Mouse (Mus musculus) heart, embryonic 14.5 days (tissue): Measurements from ENCODE around the gene Angpt4. TPM values are rescaled to one million over a fixed set of nuclear protein-coding genes. Genes with fewer than 3 reads are reported as not detected.

Experiments
- ATAC-seq: fragments of 200-750 bp; cut with Nextera tagmentation; 2 replicates; pipeline ENCODE4 v1.8.0; 2017; ENCODE audit warnings: low read depth, moderate TSS enrichment; ENCODE audit not compliant: insufficient number of reproducible peaks, insufficient read depth, low FRiP score
- H3K27ac ChIP-seq, 2 experiments: fragments of 200-500 bp in 1 of 2; fragments of 300-500 bp in 1 of 2; sonication (generic) in 1 of 2; replicated peaks in 1 of 2; 2 replicates each; pipeline ENCODE4 v1.5.1; 2012 to 2014; ENCODE audit warnings: low read depth in 2 of 2, low read length in 2 of 2, control low read depth in 1 of 2, mild to moderate bottlenecking in 1 of 2, mixed read lengths in 1 of 2; ENCODE audit not compliant: control insufficient read depth in 1 of 2, insufficient read depth in 1 of 2
- H3K27me3 ChIP-seq: fragments of 300-500 bp; sonication (generic); 2 replicates; pipeline ENCODE4 v1.6.1; 2014; ENCODE audit warnings: mild to moderate bottlenecking, low read length, control low read depth; ENCODE audit not compliant: control insufficient read depth, insufficient read depth
- H3K36me3 ChIP-seq: fragments of 300-500 bp; sonication (generic); 2 replicates; pipeline ENCODE4 v1.6.1; 2014; ENCODE audit warnings: mild to moderate bottlenecking, control low read depth, low read length, mixed read lengths; ENCODE audit not compliant: control insufficient read depth, insufficient read depth
- H3K4me1 ChIP-seq, 2 experiments: fragments of 200-500 bp in 1 of 2; fragments of 300-500 bp in 1 of 2; sonication (generic) in 1 of 2; 2 replicates each; pipeline ENCODE4 v1.6.1; 2012 to 2014; ENCODE audit warnings: low read length in 2 of 2, control low read depth in 1 of 2, mixed read lengths in 1 of 2; ENCODE audit not compliant: control insufficient read depth in 2 of 2, insufficient read depth in 2 of 2
- H3K4me2 ChIP-seq: fragments of 300-500 bp; sonication (generic); 2 replicates; pipeline ENCODE4 v1.6.1; 2014; ENCODE audit warnings: mild to moderate bottlenecking, low read length
- H3K4me3 ChIP-seq, 2 experiments: fragments of 200-500 bp in 1 of 2; fragments of 300-500 bp in 1 of 2; sonication (generic) in 1 of 2; 2 replicates each; pipeline ENCODE4 v1.5.1; 2012 to 2014; ENCODE audit warnings: low read length in 2 of 2, mild to moderate bottlenecking in 2 of 2, control low read depth in 1 of 2, low read depth in 1 of 2, moderate library complexity in 1 of 2; ENCODE audit not compliant: control insufficient read depth in 1 of 2, insufficient read depth in 1 of 2
- H3K9ac ChIP-seq: fragments of 300-500 bp; sonication (generic); 2 replicates; pipeline ENCODE4 v1.6.1; 2014; ENCODE audit warnings: mild to moderate bottlenecking, low read length
- H3K9me3 ChIP-seq: fragments of 300-500 bp; sonication (generic); 2 replicates; pipeline ENCODE4 v1.6.1; 2016; ENCODE audit warnings: low read length, control low read depth; ENCODE audit not compliant: control insufficient read depth
- WGBS: fragments of 180-500 bp; shearing (Covaris S2); extraction: QIAGEN DNeasy Blood & Tissue Kit; methylation state at CpG from one replicate; pipeline ENCODE4 v1.1.7; 2014; 5-methylcytosine and 5-hydroxymethylcytosine counted together
- polyA plus RNA-seq: library from polyadenylated mRNA; unstranded; fragments of >200 nt; fragmentation: Nextera tagmentation; extraction: Ambion mirVana; gene quantifications from 2 replicates; pipeline ENCODE4 v1.2.1, GENCODE M21; 2014

Angpt4 gene
- polyA plus RNA-seq, 1 experiment from 2014 or later = 0.32 TPM

DNA sequence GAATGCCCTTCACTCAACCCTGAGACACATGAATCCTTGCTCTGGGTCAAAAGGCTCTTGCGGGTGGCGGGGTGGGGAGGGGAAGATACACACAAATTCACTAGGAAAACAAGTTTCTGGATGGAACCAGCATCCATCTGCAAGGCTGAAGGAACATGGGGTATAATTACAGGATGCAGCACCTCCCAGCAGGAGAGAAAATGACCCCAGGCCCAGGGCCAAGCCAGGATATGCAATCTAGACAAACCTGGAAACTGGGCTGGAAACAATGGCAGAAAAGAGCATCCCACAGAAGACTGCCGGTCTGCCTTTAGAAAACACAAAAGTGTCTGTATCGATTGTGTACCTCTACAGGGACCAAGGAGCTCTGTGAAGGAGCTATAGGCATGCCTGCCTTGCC, 7.1 kb upstream of the Angpt4 start:
- Histone ChIP-seq H3K36me3 (no peaks in the 10 kb centered on the region), H3K9ac (no peak overlapping the region), H3K4me3 (no peak overlapping the region), H3K27me3 (no peaks in the 10 kb centered on the region), H3K9me3 (no peaks in the 10 kb centered on the region), H3K4me2 (no peak overlapping the region), H3K27ac (no peak overlapping the region), H3K4me1 (no peaks in the 10 kb centered on the region)
- WGBS = 65% methylated on average over 4 of the region's 4 CpGs
- ATAC-seq = no peak

DNA sequence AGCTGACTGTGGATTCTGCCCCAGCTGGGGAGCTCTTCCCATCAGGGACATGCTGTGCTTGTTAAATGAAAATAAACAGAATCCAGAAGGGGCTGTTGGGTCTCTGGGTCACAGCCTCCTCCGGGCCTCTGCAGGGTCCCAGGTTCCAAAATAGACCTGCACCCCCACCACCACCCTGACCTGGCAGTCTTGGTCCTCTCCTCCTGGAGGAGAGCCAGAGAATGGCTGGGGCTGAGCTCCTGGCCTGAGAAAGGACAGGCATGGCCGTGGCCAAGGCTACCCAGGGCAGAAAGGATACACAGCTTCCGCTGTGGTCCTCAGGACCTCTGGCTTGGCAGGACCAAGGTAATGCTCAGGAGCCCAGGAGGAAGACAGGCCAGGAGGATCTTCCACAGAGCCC, 6.4 kb upstream of the Angpt4 start:
- Histone ChIP-seq H3K4me3 (no peak overlapping the region), H3K4me2 (no peak overlapping the region), H3K9ac (no peak overlapping the region), H3K4me1 (no peaks in the 10 kb centered on the region), H3K27me3 (no peaks in the 10 kb centered on the region), H3K9me3 (no peaks in the 10 kb centered on the region), H3K36me3 (no peaks in the 10 kb centered on the region), H3K27ac (no peak overlapping the region)
- ATAC-seq = no peak
- 35% methylated on average over 3 of the region's 3 CpGs for WGBS

DNA sequence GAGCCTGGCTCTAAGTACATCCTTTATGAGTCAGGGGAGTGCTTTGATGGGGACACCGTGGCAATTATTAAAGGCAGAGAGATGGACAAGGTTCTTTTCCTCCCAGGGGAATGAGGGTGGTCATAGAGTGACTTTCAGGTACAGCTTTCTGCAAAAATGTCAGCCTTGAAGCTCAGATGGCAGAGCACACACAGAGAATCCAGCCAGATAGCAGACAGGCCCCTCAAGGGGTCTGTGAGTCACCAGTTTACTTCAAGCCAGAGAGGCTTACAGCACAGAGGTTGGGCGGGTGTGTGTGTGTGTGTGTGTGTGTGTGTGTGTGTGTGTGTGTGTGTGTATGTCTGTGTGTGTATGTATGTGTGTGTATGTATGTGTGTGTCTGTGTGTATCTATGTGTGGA, 4.0 kb upstream of the Angpt4 start:
- Histone ChIP-seq H3K9ac (no peak overlapping the region), H3K27me3 (no peaks in the 10 kb centered on the region), H3K4me1 (peaks cover 11 to 12% of the 10 kb centered on the region in 2 experiments), H3K36me3 (no peaks in the 10 kb centered on the region), H3K4me2 (no peak overlapping the region), H3K9me3 (no peaks in the 10 kb centered on the region), H3K27ac (no peak overlapping the region), H3K4me3 (no peak overlapping the region)
- WGBS = 66% methylated on average over 2 of the region's 2 CpGs
- no peak for ATAC-seq

- H3K9ac ChIP-seq = no peak overlapping the region
- WGBS = 67% methylated on average over 3 of the region's 3 CpGs
- H3K4me1 ChIP-seq = peaks cover 11 to 12% of the 10 kb centered on the region in 2 experiments
- no peak overlapping the region for H3K27ac ChIP-seq
- H3K4me3 ChIP-seq = no peak overlapping the region
- no peak for ATAC-seq
- H3K4me2 ChIP-seq = no peak overlapping the region
- no peaks in the 10 kb centered on the region for H3K9me3 ChIP-seq
- no peaks in the 10 kb centered on the region for H3K36me3 ChIP-seq
- H3K27me3 ChIP-seq = no peaks in the 10 kb centered on the region
These were observed 1.6 kb upstream of the Angpt4 start for GRCm38 (mm10) chr2:151909386-151909785.

DNA sequence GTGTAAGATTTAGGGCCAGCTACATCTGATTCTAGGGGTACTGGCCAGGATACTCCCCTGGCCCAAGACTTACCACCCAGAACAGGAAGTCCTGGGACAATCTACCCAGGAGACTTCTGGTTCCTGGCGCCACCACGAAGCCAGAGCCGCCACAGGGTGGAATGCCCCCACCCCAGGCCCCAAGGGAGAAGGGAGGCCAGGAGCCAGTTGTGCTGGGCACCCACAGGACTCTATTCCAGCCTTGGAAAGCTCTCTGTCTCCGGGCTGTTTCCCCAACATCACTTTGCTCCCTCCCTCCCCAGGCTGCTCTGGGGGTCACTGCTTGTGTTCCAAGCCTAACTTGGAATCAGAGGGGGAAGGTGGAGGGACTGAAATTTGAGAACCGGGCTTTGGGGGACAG, 512 bp upstream of the Angpt4 start:
- no peak overlapping the region for H3K27ac ChIP-seq
- H3K4me1 ChIP-seq = peaks cover 11 to 12% of the 10 kb centered on the region in 2 experiments
- ATAC-seq = no peak
- H3K9me3 ChIP-seq = no peaks in the 10 kb centered on the region
- no peak overlapping the region for H3K4me3 ChIP-seq
- no peak overlapping the region for H3K9ac ChIP-seq
- no peak overlapping the region for H3K4me2 ChIP-seq
- H3K36me3 ChIP-seq = no peaks in the 10 kb centered on the region
- peaks cover 3% of the 10 kb centered on the region; the same call in 1 of the 2 replicates for H3K27me3 ChIP-seq
- WGBS = 43% methylated on average over 5 of the region's 5 CpGs

GRCm38 (mm10) chr2:151911751-151912150, 741 bp downstream of the Angpt4 start:
- Histone ChIP-seq H3K27ac (no peak overlapping the region), H3K9ac (no peak overlapping the region), H3K9me3 (no peaks in the 10 kb centered on the region), H3K4me2 (no peak overlapping the region), H3K27me3 (peaks cover 3% of the 10 kb centered on the region; the same call in 1 of the 2 replicates), H3K4me1 (peaks cover 11 to 12% of the 10 kb centered on the region in 2 experiments), H3K4me3 (no peak overlapping the region), H3K36me3 (no peaks in the 10 kb centered on the region)
- ATAC-seq = no peak
- WGBS = 72% methylated on average over 3 of the region's 3 CpGs

DNA sequence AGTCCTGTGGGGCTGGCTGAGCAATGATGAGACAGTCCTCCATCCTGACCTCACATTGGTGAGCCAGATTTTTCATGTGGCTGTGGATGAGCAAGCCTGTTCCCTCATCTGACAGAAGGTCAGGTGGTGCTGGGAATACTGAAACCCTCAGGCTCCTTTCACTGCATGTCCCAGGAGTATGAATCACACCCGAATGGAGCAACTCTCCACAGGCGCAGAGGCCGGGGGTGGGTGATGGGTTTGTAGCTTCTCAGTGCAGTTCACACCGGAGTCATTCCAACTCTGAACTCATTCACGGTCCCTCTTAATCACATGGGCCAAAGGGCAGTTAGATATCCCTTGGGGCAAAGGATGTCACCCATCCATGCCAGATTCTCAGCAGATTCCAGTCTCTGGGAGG, 3.1 kb downstream of the Angpt4 start:
- peaks cover 3% of the 10 kb centered on the region; the same call in 1 of the 2 replicates for H3K27me3 ChIP-seq
- no peak overlapping the region for H3K27ac ChIP-seq
- H3K4me2 ChIP-seq = no peak overlapping the region
- 65% methylated on average over 5 of the region's 5 CpGs for WGBS
- H3K4me1 ChIP-seq = peaks cover 12 to 14% of the 10 kb centered on the region in 2 experiments
- no peak overlapping the region for H3K4me3 ChIP-seq
- no peaks in the 10 kb centered on the region for H3K36me3 ChIP-seq
- H3K9me3 ChIP-seq = no peaks in the 10 kb centered on the region
- no peak overlapping the region for H3K9ac ChIP-seq
- ATAC-seq = no peak

GRCm38 (mm10) chr2:151915111-151915510, 4.1 kb downstream of the Angpt4 start:
- Histone ChIP-seq H3K36me3 (no peaks in the 10 kb centered on the region), H3K27ac (no peak overlapping the region), H3K4me1 (peaks cover 16 to 18% of the 10 kb centered on the region in 2 experiments), H3K4me2 (no peak overlapping the region), H3K9ac (no peak overlapping the region), H3K4me3 (no peak overlapping the region), H3K27me3 (peaks cover 3% of the 10 kb centered on the region; the same call in 1 of the 2 replicates), H3K9me3 (no peaks in the 10 kb centered on the region)
- no peak for ATAC-seq
- WGBS = 22% methylated on average over 2 of the region's 2 CpGs
